Mouse (Mus musculus) left cerebral cortex, postnatal 25 days (tissue): Measurements from ENCODE around the gene Hcrtr1. TPM values are rescaled to one million over a fixed set of nuclear protein-coding genes. Genes with fewer than 3 reads are reported as not detected.

Experiments
- DNase-seq, 2 experiments: peaks; one replicate each; pipeline ENCODE4 v3.0.0; 2022; ENCODE audit warnings: low spot score in 2 of 2, mixed read lengths in 1 of 2
- intact Hi-C: fragments of 180-260 bp; cut with DNase I; formaldehyde crosslinking; loops from one replicate; pipeline ENCODE4 v1.15.1; 2025
- total RNA-seq, 2 experiments: library from RNA; stranded (reverse); gene quantifications; 2 replicates each; pipeline ENCODE4 v1.2.3; 2021

Gene Hcrtr1
- total RNA-seq, 2 experiments from 2014 or later = 2.2 to 2.7 TPM

DNA sequence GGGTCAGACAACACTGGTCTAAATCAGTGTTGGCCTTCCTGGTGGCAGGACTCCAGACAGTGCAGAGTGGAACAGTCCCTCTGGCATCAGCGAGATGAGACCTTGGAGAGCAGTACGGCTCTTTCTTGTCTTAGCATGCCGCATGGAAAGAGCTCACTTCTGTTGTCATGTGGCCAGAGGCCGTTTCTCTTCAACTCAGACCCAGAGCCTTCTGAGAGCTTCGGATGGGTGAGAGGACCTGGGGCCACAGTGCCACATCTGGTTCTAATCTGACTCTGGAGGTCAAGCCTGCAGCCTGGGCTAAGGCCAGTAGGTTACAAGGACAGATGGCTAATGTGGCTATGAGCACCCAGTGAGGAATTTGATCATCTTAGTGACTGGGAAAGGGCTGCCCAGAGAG, 13.2 kb downstream of the Hcrtr1 start:
- intact Hi-C loops = no loop called here
- no peak for DNase-seq

DNA sequence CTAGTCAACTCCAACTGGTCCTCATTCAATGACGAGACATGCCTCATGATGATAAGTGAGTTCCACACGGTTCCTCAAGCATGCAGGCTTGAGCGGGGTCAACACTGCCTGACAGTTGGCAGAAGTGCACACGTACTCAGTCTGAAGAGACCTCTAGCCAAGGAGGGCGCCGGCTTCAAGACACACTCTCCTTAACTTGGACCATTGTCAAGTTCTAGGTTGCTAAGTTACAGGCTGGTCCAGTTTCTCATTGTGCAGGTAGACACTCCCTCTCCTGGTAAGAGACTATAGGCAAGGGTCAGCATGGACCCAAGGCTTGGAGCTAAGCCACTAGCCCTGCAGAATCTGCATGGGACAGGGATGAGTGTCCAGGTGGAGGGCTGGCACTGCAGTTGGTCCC, 14.0 kb downstream of the Hcrtr1 start:
- intact Hi-C loops = no loop called here
- no peak for DNase-seq

DNA sequence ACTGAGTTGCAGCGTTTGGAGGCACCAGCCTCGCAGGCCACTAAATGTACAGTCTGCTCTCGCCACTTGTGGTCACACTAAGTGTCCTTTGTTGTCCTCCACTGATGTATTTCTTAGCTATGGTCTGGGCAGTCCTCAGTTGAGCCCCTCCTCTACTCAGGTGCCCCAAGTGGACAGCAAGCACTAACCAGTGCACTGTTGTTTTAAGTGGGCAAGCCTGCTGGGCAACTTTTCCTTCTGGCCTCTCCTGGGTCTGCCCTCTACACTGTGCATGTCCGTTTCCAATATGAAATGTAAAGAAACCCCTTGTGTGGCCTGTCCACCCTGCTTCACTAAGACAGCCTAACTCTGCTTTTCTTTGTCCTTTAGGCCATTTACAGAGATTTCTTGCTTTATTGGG, 15.0 kb downstream of the Hcrtr1 start:
- DNase-seq = no peak

GRCm38 (mm10) chr4:130123020-130123419, 16.1 kb downstream of the Hcrtr1 start:
- intact Hi-C loops = no loop called here
- DNase-seq = no peak

More for the DNA sequence above, 15.0 kb downstream of the Hcrtr1 start:
- intact Hi-C loops = no loop called here

DNA sequence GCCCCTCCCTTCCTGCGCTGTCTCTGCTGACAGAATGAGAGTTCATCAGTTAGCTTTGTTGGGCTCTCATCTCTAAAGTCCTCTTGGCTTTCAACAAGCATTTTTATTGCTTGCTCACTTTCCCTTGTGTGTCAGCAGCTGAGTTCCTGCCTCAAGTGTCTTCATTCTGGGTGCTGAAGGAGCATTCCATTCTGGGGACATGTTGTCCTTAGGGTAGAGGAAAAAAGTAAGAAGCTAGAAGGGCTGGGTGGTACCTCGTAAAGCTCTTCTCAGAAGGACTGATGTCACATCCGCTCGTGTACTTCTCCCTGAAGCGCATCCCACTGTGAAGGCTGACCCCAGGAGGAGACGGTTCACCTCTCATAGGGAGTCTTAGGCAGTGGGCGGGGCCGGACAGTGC, 17.6 kb downstream of the Hcrtr1 start:
- intact Hi-C loops = no loop called here
- DNase-seq = no peak

- DNase-seq = no peak
- intact Hi-C loops = no loop called here
Measured at GRCm38 (mm10) chr4:130120752-130121151, 18.4 kb downstream of the Hcrtr1 start.

DNA sequence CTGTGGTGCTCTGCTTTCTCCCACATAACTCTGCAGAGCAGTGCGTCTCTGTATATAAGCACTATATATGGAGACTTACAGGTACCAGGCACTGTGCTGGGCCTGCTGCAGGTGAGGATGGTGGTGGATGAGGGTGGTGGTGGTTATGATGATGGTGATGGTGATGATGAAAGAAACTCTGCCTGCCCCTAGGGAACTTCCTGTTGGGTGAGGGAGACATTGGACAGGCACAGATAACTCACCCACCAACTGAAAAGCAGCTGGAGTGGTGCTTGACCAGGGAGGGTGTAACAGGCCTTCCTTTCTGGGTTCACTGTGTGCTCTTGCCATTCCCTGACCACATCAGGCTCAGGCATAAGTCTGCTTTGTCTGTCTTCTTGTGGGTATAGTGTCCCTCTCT, 26.4 kb downstream of the Hcrtr1 start:
- intact Hi-C loops = no loop called here
- no peak for DNase-seq

DNA sequence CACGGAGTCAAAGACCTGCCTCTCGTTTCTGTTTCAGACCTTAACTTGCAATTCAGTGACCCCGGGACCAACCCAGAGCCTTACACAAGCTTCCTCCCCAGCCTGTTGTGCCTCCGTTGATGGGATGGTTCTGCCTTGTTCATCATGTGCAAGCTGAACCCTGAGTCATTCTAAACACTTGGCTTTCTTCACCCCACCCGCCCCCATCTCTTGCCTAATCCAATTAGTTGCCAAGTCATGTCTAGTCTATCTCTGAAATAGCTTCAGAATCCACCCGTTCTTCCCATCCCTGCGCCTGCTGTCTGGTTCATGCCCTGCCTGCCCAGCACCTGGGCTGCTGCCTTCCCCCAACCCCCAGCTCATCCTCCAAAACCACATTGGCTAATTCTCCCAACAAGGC, 26.9 kb downstream of the Hcrtr1 start:
- intact Hi-C loops = no loop called here
- DNase-seq = peak in 1 of 2 experiments; percentile 22

GRCm38 (mm10) chr4:130110091-130110490, 29.1 kb downstream of the Hcrtr1 start:
- intact Hi-C loops = no loop called here
- peak in 1 of 2 experiments; percentile 61 for DNase-seq

- intact Hi-C loops = no loop called here
- no peak for DNase-seq
Measured at GRCm38 (mm10) chr4:130109666-130110065, 29.5 kb downstream of the Hcrtr1 start.

- DNase-seq = no peak
- intact Hi-C loops = no loop called here
Measured at GRCm38 (mm10) chr4:130108929-130109328, 30.2 kb downstream of the Hcrtr1 start.

- intact Hi-C loops = no loop called here
- peak; percentile 100 for DNase-seq
Measured at GRCm38 (mm10) chr4:130107444-130108131, 31.6 kb downstream of the Hcrtr1 start.

DNA sequence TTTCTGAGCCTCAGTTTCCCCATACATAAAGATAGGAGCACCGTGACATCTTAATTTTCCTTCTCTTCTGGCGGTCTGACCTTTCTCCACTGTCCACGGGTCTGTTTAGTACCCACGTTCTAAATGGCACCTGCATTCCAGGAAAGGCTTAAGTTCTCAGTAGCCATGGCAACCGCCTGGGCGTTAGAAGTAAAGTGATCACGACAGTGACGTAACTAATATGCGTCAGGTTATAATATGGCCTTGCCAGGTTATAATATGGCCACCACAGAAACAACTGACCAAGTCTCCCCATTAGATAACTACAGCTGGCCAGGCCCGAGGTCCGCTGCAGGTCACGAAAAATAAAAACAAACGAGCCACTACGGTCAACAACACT, 32.1 kb downstream of the Hcrtr1 start:
- intact Hi-C loops = no loop called here
- no peak for DNase-seq

- intact Hi-C loops = no loop called here
- DNase-seq = no peak
Measured at GRCm38 (mm10) chr4:130104584-130104983, 34.6 kb downstream of the Hcrtr1 start.

- DNase-seq = no peak
- intact Hi-C loops = no loop called here
Measured at GRCm38 (mm10) chr4:130103632-130104031, 35.5 kb downstream of the Hcrtr1 start.

DNA sequence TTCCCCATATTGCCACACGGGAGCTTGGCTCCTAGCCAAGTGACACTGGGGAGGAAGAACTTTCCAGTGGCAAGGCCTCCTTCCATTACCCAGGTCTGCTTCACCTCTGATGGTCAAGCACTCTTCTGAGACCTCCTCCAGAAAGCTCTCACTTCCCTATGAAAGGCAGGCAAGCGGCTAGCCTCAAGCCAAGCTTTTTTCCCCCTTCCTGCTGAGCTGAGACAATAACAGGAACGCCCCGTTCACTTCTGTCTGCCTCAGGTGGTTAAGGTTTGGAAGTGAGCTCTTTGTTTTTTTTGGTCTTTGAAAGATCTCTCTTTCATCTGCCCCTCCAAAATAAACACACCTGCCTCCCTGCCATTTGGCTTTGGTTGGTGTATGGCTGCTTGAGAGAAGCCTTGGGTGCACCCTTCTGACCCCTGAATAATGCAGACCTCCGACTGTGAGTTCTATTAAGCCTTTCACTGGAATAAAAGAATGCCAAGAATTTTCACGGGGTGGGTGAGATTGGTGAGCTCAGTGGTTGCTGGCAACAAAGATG, 37.0 kb downstream of the Hcrtr1 start, which contains the start of gene Pef1:
Pef1 (plus strand) TSS at position 448 of the 541 bp plus-strand sequence.
- intact Hi-C loops = no loop called here
- DNase-seq = no peak

GRCm38 (mm10) chr4:130101183-130101582, 38.0 kb downstream of the Hcrtr1 start:
- no peak for DNase-seq
- intact Hi-C loops = no loop called here

DNA sequence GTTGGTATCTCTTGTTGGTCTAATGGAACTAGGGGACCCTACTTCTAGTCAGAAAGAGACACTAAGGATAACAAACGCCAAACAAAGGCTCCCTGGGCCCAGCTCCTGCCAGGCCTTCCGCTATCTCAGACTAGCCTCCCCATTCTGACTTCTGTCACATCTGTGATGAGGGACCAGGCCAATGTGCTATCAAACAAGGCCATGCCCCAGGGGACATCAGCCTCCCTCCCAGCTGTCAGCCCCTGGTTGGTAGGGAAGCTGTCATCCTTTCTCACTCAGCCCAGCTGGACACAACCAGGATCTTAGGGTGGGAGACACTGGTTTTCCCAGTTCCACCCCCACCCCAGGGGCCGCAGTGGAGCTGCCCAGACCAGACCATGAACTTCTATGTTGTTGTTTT, 44.0 kb downstream of the Hcrtr1 start:
- DNase-seq = no peak
- intact Hi-C loops = no loop called here

DNA sequence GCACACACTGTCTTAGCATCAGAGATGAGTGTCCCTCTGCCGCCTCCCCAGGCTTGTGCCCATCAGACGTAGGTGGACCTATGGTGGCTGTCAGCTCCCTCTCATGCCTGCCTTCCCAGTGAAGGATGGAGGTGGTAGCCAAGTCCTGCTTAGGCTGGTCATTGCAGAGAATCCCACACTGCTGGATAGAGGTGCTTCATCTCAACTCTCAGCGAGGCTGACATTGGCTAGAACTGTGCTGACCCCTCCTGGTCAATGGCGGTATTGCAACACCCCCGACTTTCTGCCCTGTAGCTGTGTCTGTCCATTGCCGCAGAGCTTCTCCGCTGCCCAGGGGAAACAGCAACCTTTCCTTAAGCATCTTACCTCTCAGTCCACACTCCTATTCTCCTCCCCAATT, 51.9 kb downstream of the Hcrtr1 start:
- intact Hi-C loops = loop anchor here (1.0 to 10.0 kb wide), 3 partner anchors 128 to 382 kb away; no protein-coding TSS in a partner anchor
- peak; percentile 91 to 95 for DNase-seq

GRCm38 (mm10) chr4:130085246-130085820, 53.8 kb downstream of the Hcrtr1 start:
- DNase-seq = no peak
- intact Hi-C loops = loop anchor here (5.0 to 10.0 kb wide), 2 partner anchors 298 to 381 kb away; no protein-coding TSS in a partner anchor

DNA sequence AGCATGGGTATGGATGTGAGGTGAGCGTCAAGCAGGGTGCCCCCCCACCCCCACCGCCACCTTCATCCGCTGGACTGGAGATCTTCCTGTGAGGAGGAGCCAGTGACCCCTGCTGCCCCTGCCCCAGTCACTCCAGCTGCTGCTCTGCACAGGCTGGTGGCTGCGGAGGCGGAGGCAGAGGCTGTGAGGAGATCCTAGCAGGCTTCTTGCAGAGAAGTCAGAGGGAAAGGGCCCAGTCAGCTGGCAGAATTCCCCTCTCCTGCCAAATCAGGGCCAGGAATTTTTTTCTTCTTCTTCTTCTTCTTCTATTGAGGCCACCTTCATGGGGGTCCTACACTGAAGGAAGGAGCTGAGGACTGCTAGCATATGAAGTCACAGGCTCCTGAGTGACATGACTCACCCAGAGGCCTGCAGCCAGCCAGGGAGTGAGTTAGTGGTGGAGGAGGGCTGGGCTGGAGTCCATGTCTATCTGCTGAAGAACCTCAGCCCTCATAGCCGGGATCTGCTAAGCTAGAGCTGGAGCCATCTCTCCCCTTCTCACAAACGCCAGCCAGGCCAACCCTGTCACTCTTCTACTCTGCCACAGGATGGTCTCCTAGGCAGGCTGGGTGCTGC, 54.7 kb downstream of the Hcrtr1 start:
- DNase-seq = peak in 1 of 2 experiments; percentile 64
- intact Hi-C loops = loop anchor here (10.0 kb wide), 1 partner anchor 380 kb away; no protein-coding TSS in a partner anchor
